31 mouse cellular contexts compared by ENCODE assay signal in the genomic region with DNA sequence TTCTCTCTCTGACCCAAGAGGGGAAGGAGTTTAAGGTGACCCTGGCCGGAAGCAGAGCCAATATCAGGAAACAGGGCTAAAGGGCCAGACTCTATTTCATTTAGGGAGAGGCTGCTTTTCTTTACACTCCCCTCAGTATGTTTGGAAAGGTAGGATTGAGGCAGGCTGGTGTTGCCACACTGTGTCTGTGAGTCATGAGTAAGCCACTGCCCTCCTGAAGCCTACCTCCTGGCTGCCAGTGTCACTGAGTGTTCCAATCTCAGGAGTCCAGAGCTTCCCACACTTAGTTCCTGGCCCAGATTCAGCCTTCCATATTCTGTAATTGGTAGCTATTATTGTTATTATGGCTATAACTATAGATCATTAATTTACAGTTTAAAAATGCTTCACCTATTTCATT.
"Had no signal": no experiment of that assay in that cellular context is flagged by ENCODE, and none has a peak within 500 bp of the region (broad histone marks: within the 10 kb centered on the region; RNA-seq: fewer than 3 reads in every experiment).

No protein-coding gene starts in this region.

- H3K4me2 ChIP-seq: limb, embryonic 12.5 days; limb, embryonic 13.5 days; limb, embryonic 15.5 days; liver, embryonic 11.5 days; liver, embryonic 12.5 days; liver, embryonic 13.5 days; liver, embryonic 15.5 days; lung, embryonic 14.5 days; lung, embryonic 15.5 days; midbrain, embryonic 11.5 days; midbrain, embryonic 12.5 days; midbrain, embryonic 13.5 days; midbrain, embryonic 15.5 days; neural tube, embryonic 12.5 days had no signal

- H3K27me3 ChIP-seq: midbrain, embryonic 15.5 days had no signal

- ATAC-seq: liver, embryonic 12.5 days; liver, postnatal 0 days; lung, postnatal 0 days; midbrain, embryonic 13.5 days; midbrain, embryonic 15.5 days; midbrain, embryonic 16.5 days had no signal

- H3K36me3 ChIP-seq: limb, embryonic 10.5 days; limb, embryonic 12.5 days; limb, embryonic 13.5 days; limb, embryonic 15.5 days; liver, embryonic 12.5 days; liver, embryonic 13.5 days; liver, embryonic 15.5 days; lung, embryonic 15.5 days; midbrain, embryonic 10.5 days; midbrain, embryonic 12.5 days; midbrain, embryonic 13.5 days; midbrain, embryonic 15.5 days; neural tube, embryonic 12.5 days had no signal

- H3K4me3 ChIP-seq: limb, embryonic 10.5 days; limb, embryonic 12.5 days; limb, embryonic 13.5 days; limb, embryonic 15.5 days; liver, embryonic 12.5 days; liver, embryonic 13.5 days; liver, embryonic 15.5 days; lung, embryonic 15.5 days; megakaryocyte, embryonic 14.5 days; midbrain, embryonic 10.5 days; midbrain, embryonic 12.5 days; midbrain, embryonic 13.5 days; midbrain, embryonic 15.5 days; myocyte; neural tube, embryonic 12.5 days had no signal

- H3K9me3 ChIP-seq: limb, embryonic 10.5 days; limb, embryonic 12.5 days; limb, embryonic 13.5 days; limb, embryonic 15.5 days; liver, embryonic 12.5 days; liver, embryonic 13.5 days; liver, embryonic 15.5 days; lung, embryonic 15.5 days; megakaryocyte, embryonic 14.5 days; midbrain, embryonic 10.5 days; midbrain, embryonic 12.5 days; midbrain, embryonic 13.5 days; midbrain, embryonic 15.5 days; neural tube, embryonic 12.5 days had no signal

- H3K27ac ChIP-seq: limb, embryonic 10.5 days; limb, embryonic 12.5 days; limb, embryonic 13.5 days; limb, embryonic 15.5 days; liver, embryonic 12.5 days; liver, embryonic 13.5 days; liver, embryonic 14.5 days; liver, embryonic 15.5 days; lung, embryonic 15.5 days; macrophage; midbrain, embryonic 10.5 days; midbrain, embryonic 12.5 days; midbrain, embryonic 13.5 days; midbrain, embryonic 15.5 days; neural tube, embryonic 12.5 days had no signal

- H3K9ac ChIP-seq: limb, embryonic 12.5 days; limb, embryonic 13.5 days; limb, embryonic 15.5 days; liver, embryonic 12.5 days; liver, embryonic 13.5 days; liver, embryonic 14.5 days; liver, embryonic 15.5 days; liver, postnatal 0 days; lung, embryonic 14.5 days; lung, embryonic 15.5 days; midbrain, embryonic 12.5 days; midbrain, embryonic 13.5 days; midbrain, embryonic 15.5 days; neural tube, embryonic 12.5 days had no signal

- H3K4me1 ChIP-seq: limb, embryonic 15.5 days; liver, embryonic 12.5 days; liver, embryonic 13.5 days; liver, embryonic 15.5 days had no signal

- DNase-seq: left cerebral cortex, postnatal 4 days; liver; liver, embryonic 13.5 days; liver, postnatal 0 days; lung, adult 18-20 months; lung, adult 2 months; lung, embryonic 14.5 days; lung, postnatal 10 days; lung, postnatal 14 days; lung, postnatal 36 days; midbrain, embryonic 14.5 days had no signal
